27 mouse cellular contexts compared by ENCODE assay signal in the genomic region with DNA sequence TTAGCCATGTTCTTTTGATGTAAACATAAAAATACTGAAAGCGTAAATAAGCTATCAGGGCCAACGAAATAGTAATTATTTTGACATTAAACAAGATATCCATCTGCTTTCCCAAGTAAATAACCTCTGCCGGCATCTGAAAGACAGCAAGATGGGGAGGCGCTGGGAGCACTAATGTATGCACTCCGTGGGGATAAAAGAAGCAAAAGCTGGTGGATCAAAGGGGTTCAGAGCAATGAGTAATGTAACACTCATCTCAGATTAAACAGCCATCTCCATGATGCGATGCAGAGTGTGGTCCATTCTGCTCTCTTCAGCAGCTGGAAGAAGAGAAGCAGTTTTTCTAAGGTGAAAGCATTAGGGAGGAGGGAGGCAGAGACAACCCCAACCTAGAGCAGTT.
DNase-seq lines count a peak whose midpoint lies in the region; ATAC-seq lines count a peak whose summit lies in the region.
"Had no signal": no experiment of that assay in that cellular context is flagged by ENCODE, and none has a peak within 500 bp of the region (broad histone marks: within the 10 kb centered on the region; RNA-seq: fewer than 3 reads in every experiment).

No protein-coding gene starts in this region.

- DNase-seq in embryo, embryonic 10.5 days (ENCODE audit: low spot score), result peak; percentile 10
- no peak for DNase-seq in embryo, embryonic 9.5 days (ENCODE audit: extremely low spot score)
- DNase-seq in lung, postnatal 36 days, result no peak
- DNase-seq in midbrain, embryonic 11.5 days (ENCODE audit: low spot score, missing footprints), result peak; percentile 79
- DNase-seq: adrenal gland, adult 8-10 months; adrenal gland, postnatal 25 days; cerebellum, adult 18-20 months; cerebellum, adult 9-10 months; cerebellum, postnatal 14 days; gastrocnemius, postnatal 25 days; heart, adult 18-20 months; heart, postnatal 10 days; heart, postnatal 36 days had no signal

- H3K9ac ChIP-seq in lung, embryonic 15.5 days, result no peak overlapping the region
- no peak overlapping the region for H3K9ac ChIP-seq in midbrain, embryonic 11.5 days (ENCODE audit: low read length)
- H3K9ac ChIP-seq in midbrain, embryonic 16.5 days (ENCODE audit: low read depth, low read length), result no peak overlapping the region
- H3K9ac ChIP-seq in intestine, embryonic 16.5 days (ENCODE audit: low read depth, low read length), result no peak overlapping the region
- no peak overlapping the region for H3K9ac ChIP-seq in hindbrain, embryonic 16.5 days (ENCODE audit: low read depth, low read length)
- H3K9ac ChIP-seq: embryonic facial prominence, embryonic 13.5 days; forebrain, embryonic 12.5 days; forebrain, embryonic 15.5 days; heart, embryonic 12.5 days; heart, embryonic 15.5 days had no signal

- no peak overlapping the region for H3K27ac ChIP-seq in lung, embryonic 15.5 days
- no peak overlapping the region for H3K27ac ChIP-seq in midbrain, embryonic 11.5 days (ENCODE audit: low read depth, low read length)
- no peak overlapping the region for H3K27ac ChIP-seq in midbrain, embryonic 16.5 days (ENCODE audit: low read length)
- no peak overlapping the region for H3K27ac ChIP-seq in intestine, embryonic 16.5 days (ENCODE audit: low read length)
- no peak overlapping the region for H3K27ac ChIP-seq in hindbrain, embryonic 16.5 days (ENCODE audit: low read depth, low read length)
- H3K27ac ChIP-seq: embryonic facial prominence, embryonic 10.5 days; embryonic facial prominence, embryonic 13.5 days; forebrain, embryonic 12.5 days; forebrain, embryonic 15.5 days; heart, embryonic 15.5 days; hindbrain, embryonic 10.5 days; hindbrain, embryonic 13.5 days had no signal

- ATAC-seq in lung, embryonic 15.5 days (ENCODE audit: borderline replicate concordance, extremely low read depth, low FRiP score, low TSS enrichment), result peak; percentile 81
- ATAC-seq in midbrain, embryonic 11.5 days (ENCODE audit: low FRiP score), result no peak
- no peak for ATAC-seq in midbrain, embryonic 16.5 days
- 0 out of 2 replicates have a peak, but pooled peaks have one; percentile 64 for ATAC-seq in intestine, embryonic 16.5 days
- no peak for ATAC-seq in hindbrain, embryonic 16.5 days
- ATAC-seq: activated CD4-positive, CD25-positive, alpha-beta regulatory T cell, adult 4 months; forebrain, embryonic 15.5 days had no signal

- H3K27me3 ChIP-seq in lung, embryonic 15.5 days, result 0 out of 2 replicates have a peak, but pooled peaks cover 3% of the 10 kb centered on the region
- H3K27me3 ChIP-seq in midbrain, embryonic 11.5 days (ENCODE audit: control insufficient read depth, insufficient read depth, low read length), result no peaks in the 10 kb centered on the region
- H3K27me3 ChIP-seq in midbrain, embryonic 16.5 days (ENCODE audit: control insufficient read depth, insufficient read depth, low read depth, low read length), result no peaks in the 10 kb centered on the region
- no peaks in the 10 kb centered on the region for H3K27me3 ChIP-seq in intestine, embryonic 16.5 days (replicated peaks; ENCODE audit: control insufficient read depth, insufficient read depth, low read length)
- no peaks in the 10 kb centered on the region for H3K27me3 ChIP-seq in hindbrain, embryonic 16.5 days (replicated peaks; ENCODE audit: control insufficient read depth, insufficient read depth, low read length)
- H3K27me3 ChIP-seq: embryonic facial prominence, embryonic 13.5 days; forebrain, embryonic 15.5 days; heart, embryonic 15.5 days; hindbrain, embryonic 13.5 days had no signal

- no peaks in the 10 kb centered on the region for H3K36me3 ChIP-seq in lung, embryonic 15.5 days
- H3K36me3 ChIP-seq in midbrain, embryonic 11.5 days (ENCODE audit: control insufficient read depth, insufficient read depth, low read length), result no peaks in the 10 kb centered on the region
- no peaks in the 10 kb centered on the region for H3K36me3 ChIP-seq in midbrain, embryonic 16.5 days (ENCODE audit: control insufficient read depth, insufficient read depth, low read length)
- H3K36me3 ChIP-seq in intestine, embryonic 16.5 days (ENCODE audit: control insufficient read depth, insufficient read depth, low read length), result no peaks in the 10 kb centered on the region
- no peaks in the 10 kb centered on the region for H3K36me3 ChIP-seq in hindbrain, embryonic 16.5 days (ENCODE audit: control insufficient read depth, insufficient read depth, low read length)
- H3K36me3 ChIP-seq: embryonic facial prominence, embryonic 10.5 days; embryonic facial prominence, embryonic 13.5 days; forebrain, embryonic 12.5 days; forebrain, embryonic 15.5 days; heart, embryonic 12.5 days; heart, embryonic 15.5 days; hindbrain, embryonic 10.5 days; hindbrain, embryonic 13.5 days had no signal

- WGBS in lung, embryonic 15.5 days, result 23% methylated on average over 6 of the region's 6 CpGs
- 48% methylated on average over 6 of the region's 6 CpGs for WGBS in midbrain, embryonic 11.5 days
- WGBS in midbrain, embryonic 16.5 days, result 25% methylated on average over 6 of the region's 6 CpGs
- 35% methylated on average over 6 of the region's 6 CpGs for WGBS in intestine, embryonic 16.5 days
- 48% methylated on average over 6 of the region's 6 CpGs for WGBS in hindbrain, embryonic 16.5 days

- H3K4me2 ChIP-seq in lung, embryonic 15.5 days, result no peak overlapping the region
- no peak overlapping the region for H3K4me2 ChIP-seq in midbrain, embryonic 11.5 days
- no peak overlapping the region for H3K4me2 ChIP-seq in midbrain, embryonic 16.5 days (ENCODE audit: low read length)
- no peak overlapping the region; the same call in 1 of the 2 replicates for H3K4me2 ChIP-seq in intestine, embryonic 16.5 days (ENCODE audit: low read depth, low read length)
- H3K4me2 ChIP-seq in hindbrain, embryonic 16.5 days (ENCODE audit: low read length), result no peak overlapping the region
- H3K4me2 ChIP-seq: embryonic facial prominence, embryonic 13.5 days; forebrain, embryonic 12.5 days; forebrain, embryonic 15.5 days; heart, embryonic 12.5 days; heart, embryonic 15.5 days; hindbrain, embryonic 13.5 days had no signal

- 0 out of 2 replicates have a peak, but pooled peaks cover 4% of the 10 kb centered on the region for H3K4me1 ChIP-seq in lung, embryonic 15.5 days
- H3K4me1 ChIP-seq in midbrain, embryonic 11.5 days (ENCODE audit: control insufficient read depth, insufficient read depth, low read length), result no peaks in the 10 kb centered on the region
- H3K4me1 ChIP-seq in midbrain, embryonic 16.5 days (ENCODE audit: control insufficient read depth, insufficient read depth, low read length), result no peaks in the 10 kb centered on the region
- H3K4me1 ChIP-seq in intestine, embryonic 16.5 days (ENCODE audit: control insufficient read depth, insufficient read depth, low read length), result peaks cover 4% of the 10 kb centered on the region; the same call in 1 of the 2 replicates
- no peaks in the 10 kb centered on the region for H3K4me1 ChIP-seq in hindbrain, embryonic 16.5 days (ENCODE audit: control insufficient read depth, insufficient read depth, low read depth, low read length)
- H3K4me1 ChIP-seq: embryonic facial prominence, embryonic 10.5 days; embryonic facial prominence, embryonic 13.5 days; forebrain, embryonic 12.5 days; forebrain, embryonic 15.5 days; heart, embryonic 15.5 days; hindbrain, embryonic 10.5 days had no signal

- H3K9me3 ChIP-seq in lung, embryonic 15.5 days, result no peaks in the 10 kb centered on the region
- no peaks in the 10 kb centered on the region for H3K9me3 ChIP-seq in midbrain, embryonic 11.5 days (ENCODE audit: control insufficient read depth, low read length)
- H3K9me3 ChIP-seq in midbrain, embryonic 16.5 days (replicated peaks; ENCODE audit: control insufficient read depth, low read length, poor library complexity, severe bottlenecking), result no peaks in the 10 kb centered on the region
- no peaks in the 10 kb centered on the region for H3K9me3 ChIP-seq in intestine, embryonic 16.5 days (ENCODE audit: control insufficient read depth, low read length)
- H3K9me3 ChIP-seq in hindbrain, embryonic 16.5 days (ENCODE audit: control insufficient read depth, low read length), result no peaks in the 10 kb centered on the region
- H3K9me3 ChIP-seq: embryonic facial prominence, embryonic 10.5 days; embryonic facial prominence, embryonic 13.5 days; forebrain, embryonic 12.5 days; forebrain, embryonic 15.5 days; heart, embryonic 12.5 days; heart, embryonic 15.5 days; hindbrain, embryonic 10.5 days; hindbrain, embryonic 13.5 days had no signal

- no peak overlapping the region for H3K4me3 ChIP-seq in lung, embryonic 15.5 days
- H3K4me3 ChIP-seq in midbrain, embryonic 11.5 days (ENCODE audit: low read depth, low read length), result no peak overlapping the region
- H3K4me3 ChIP-seq in midbrain, embryonic 16.5 days (ENCODE audit: low read depth, low read length), result no peak overlapping the region
- no peak overlapping the region for H3K4me3 ChIP-seq in intestine, embryonic 16.5 days (ENCODE audit: low read length)
- no peak overlapping the region for H3K4me3 ChIP-seq in hindbrain, embryonic 16.5 days (ENCODE audit: low read length)
- H3K4me3 ChIP-seq: embryonic facial prominence, embryonic 10.5 days; embryonic facial prominence, embryonic 13.5 days; erythroblast, embryonic 14.5 days; forebrain, embryonic 12.5 days; forebrain, embryonic 15.5 days; heart, embryonic 12.5 days; heart, embryonic 15.5 days; hindbrain, embryonic 10.5 days; hindbrain, embryonic 13.5 days had no signal

Comparison
In these comparisons a context has a peak if more than half of its experiments do, and no peak if none do; other contexts are left out.
1. DNase-seq: peak in embryo, embryonic 10.5 days (single experiment) and midbrain, embryonic 11.5 days (single experiment); none in embryo, embryonic 9.5 days (single experiment) and lung, postnatal 36 days (single experiment).
2. ATAC-seq: peak in lung, embryonic 15.5 days (single experiment) and intestine, embryonic 16.5 days (single experiment); none in midbrain, embryonic 11.5 days (single experiment), midbrain, embryonic 16.5 days (single experiment) and hindbrain, embryonic 16.5 days (single experiment).